Mouse (Mus musculus) embryonic fibroblast, embryonic 13.5 days (primary cell): ENCODE results near the gene 4933405O20Rik. TPM values are rescaled to one million over a fixed set of nuclear protein-coding genes. Genes with fewer than 3 reads are reported as not detected.

Experiments
- H3K27ac ChIP-seq: 2 replicates; pipeline ENCODE4 v1.5.1; 2012; ENCODE audit warnings: low read length, control low read depth, inconsistent platforms; ENCODE audit not compliant: insufficient read depth
- H3K4me1 ChIP-seq: 2 replicates; pipeline ENCODE4 v1.6.1; 2011; ENCODE audit warnings: low read length; ENCODE audit not compliant: control insufficient read depth, insufficient read depth
- H3K4me3 ChIP-seq: 2 replicates; pipeline ENCODE4 v1.5.1; 2011; ENCODE audit warnings: mild to moderate bottlenecking, control low read depth, low read length; ENCODE audit not compliant: insufficient read depth
- CTCF ChIP-seq: IDR thresholded peaks from 2 replicates; pipeline ENCODE4 v1.5.1; 2011; ENCODE audit warnings: mild to moderate bottlenecking, control low read depth, low read length, moderate library complexity, borderline replicate concordance; ENCODE audit not compliant: insufficient read depth
- POLR2A ChIP-seq: IDR thresholded peaks from 2 replicates; pipeline ENCODE4 v1.6.1; 2011; ENCODE audit warnings: low read depth, mild to moderate bottlenecking, control low read depth, low read length, moderate library complexity
- polyA plus RNA-seq: library from polyadenylated mRNA; stranded (reverse); fragments of >200 nt; gene quantifications from 2 replicates; pipeline ENCODE4 v1.2.4, GENCODE M21; 2011; ENCODE audit warnings: low read depth; ENCODE audit not compliant: missing spikeins, insufficient read length

Gene 4933405O20Rik
- polyA plus RNA-seq = not detected in 2 replicates

DNA sequence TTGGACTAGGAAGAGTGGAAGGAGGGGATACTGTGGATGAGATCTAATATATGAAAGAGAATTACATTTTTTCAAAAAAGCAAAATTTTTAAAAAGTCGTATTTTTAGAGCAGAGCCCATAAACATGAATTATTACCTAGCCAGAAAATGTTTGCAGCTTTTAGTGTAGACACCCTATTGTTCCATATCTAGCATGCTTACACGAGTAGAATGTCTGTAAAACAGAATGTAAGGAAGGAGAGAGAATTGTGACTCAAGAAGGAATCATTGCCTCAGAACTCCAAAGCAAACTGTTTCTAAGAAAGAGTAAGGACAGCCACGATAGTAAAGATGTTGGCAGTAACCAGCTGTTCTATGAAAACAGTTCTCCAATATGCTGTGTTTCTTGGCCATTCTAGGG, at the start of gene 4933405O20Rik:
Gene 4933405O20Rik, plus strand, starts transcription at position 301 of the 400 bp plus-strand sequence.
- Histone ChIP-seq H3K4me1 (peaks cover 2% of the 10 kb centered on the region; the same call in 1 of the 2 replicates), H3K27ac (no peak within 1 kb of the TSS), H3K4me3 (no peak within 1 kb of the TSS)
- TF ChIP-seq POLR2A (no peak), CTCF (no peak)

DNA sequence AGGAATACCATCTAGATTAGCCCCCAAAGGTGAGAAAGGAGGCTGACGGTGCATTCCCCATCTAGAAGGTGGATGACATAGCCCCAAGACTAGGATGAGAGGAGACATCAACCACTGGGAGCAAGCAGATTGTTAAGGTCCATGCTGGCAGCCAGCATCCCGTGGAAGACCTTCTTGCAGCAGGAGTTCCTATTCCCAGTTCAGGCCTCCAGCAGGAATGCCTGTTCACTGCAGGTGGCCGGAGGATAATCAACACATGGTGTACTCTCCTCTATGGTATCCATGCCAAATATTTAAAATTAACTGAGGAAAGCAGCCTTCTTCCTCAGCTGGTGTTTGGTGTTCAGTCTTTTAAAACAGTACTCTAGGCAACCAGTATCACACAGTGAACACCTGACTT, 49.4 kb upstream of the 4933405O20Rik start:
- Histone ChIP-seq H3K27ac (no peak overlapping the region), H3K4me1 (no peaks in the 10 kb centered on the region), H3K4me3 (no peak overlapping the region)
- TF ChIP-seq POLR2A = no peak
- no peak for TF ChIP-seq CTCF

DNA sequence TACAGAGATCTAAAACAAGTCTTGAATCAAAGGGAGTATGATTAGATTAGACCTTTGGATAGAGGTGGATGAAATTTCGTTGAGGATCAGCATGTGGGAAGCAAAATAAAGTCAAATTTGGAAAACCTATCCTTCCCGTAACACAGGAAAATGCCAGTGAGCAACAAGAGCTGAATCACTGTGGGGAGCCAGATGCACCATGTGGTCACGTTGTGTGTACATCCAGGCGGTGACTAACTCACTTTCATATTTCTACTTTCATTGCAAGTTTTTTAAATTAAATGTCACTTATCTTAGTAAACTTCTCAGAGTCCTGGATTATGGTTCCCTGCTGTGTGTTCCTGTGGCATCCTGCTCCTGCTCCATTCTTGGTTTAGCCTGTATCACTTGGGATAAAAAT, 47.6 kb upstream of the 4933405O20Rik start:
- H3K4me3 ChIP-seq = no peak overlapping the region
- no peak overlapping the region; the same call in 1 of the 2 replicates for H3K27ac ChIP-seq
- no peaks in the 10 kb centered on the region for H3K4me1 ChIP-seq
- TF ChIP-seq CTCF = no peak
- no peak for TF ChIP-seq POLR2A

DNA sequence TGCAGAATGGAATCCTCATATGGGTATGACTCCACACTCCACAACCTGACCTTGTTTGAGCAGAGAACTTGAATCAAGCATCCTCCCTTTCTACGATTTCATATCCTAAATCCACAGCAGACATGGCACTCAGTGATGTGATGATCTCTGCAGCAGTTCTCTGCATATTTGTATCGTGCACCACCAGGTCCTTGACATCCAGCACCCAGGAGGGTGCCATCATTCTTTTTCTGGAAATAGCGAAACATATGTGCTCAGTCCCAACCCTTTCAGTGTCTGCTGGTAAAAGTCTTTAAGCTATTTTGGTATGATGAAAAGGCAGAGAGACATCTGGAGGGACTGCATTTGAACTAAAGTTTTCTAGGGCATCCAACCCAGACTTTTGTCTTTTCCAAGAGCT, 36.3 kb upstream of the 4933405O20Rik start:
- Histone ChIP-seq H3K27ac (no peak overlapping the region), H3K4me3 (no peak overlapping the region), H3K4me1 (no peaks in the 10 kb centered on the region)
- TF ChIP-seq CTCF (no peak), POLR2A (no peak)

DNA sequence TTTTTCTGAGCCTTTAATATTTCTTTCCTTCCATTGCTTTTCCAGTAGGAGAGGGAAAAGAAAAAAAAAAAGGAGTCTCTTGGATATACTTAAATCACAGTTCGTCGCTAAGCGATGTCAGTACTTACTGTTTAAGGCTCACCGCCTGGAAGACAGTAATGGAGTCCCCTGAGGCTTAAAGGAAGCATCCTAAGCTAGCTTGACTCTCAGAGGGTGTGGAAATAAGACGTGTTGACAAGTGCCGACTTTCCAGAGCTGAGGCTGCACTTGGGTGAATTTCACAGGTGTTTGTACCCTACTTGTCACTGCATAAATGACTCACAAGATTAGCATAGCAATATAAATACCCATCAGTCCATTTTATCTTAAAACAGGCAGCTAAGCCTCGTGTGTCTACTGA, 25.1 kb upstream of the 4933405O20Rik start:
- TF ChIP-seq POLR2A (no peak), CTCF (no peak)
- Histone ChIP-seq H3K27ac (no peak overlapping the region), H3K4me1 (no peaks in the 10 kb centered on the region), H3K4me3 (no peak overlapping the region)

DNA sequence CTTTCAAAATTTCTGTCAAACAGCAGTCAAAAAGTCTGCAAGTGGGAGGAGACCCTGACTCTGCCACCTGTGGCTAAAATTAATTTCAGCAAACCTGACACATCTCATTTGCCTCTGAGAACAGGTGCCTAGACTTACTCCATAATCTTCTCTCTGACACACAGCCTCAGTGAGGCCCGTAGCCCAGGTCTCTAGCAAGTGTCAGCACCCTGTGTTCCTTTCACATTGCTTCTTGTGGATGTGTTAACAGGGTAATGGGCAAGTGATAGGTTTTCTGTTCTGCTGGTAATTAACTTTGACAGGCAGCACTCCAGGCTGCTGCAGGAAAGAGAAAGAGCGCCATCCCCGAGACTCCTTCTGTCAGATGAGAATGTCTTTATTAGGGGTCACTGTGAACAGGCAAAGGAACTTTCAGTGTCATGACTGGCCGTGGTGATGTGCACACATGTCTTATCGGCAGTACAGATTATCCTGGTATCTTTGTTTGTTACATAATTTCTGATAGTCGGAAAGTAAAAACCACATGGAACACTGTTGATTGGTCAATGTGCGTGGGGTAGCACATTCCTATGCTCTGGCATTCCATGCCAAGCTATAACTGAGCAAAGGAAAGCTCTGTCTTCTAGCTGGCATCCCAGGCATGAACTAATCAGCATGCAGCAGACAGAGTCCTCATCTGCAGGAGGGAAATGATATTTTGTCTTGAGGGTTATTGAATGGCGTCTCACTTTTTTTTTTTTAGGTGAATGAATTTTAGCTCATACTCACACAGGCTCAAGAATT, 10.2 kb upstream of the 4933405O20Rik start:
- TF ChIP-seq POLR2A (no peak), CTCF (no peak)
- no peaks in the 10 kb centered on the region for H3K4me1 ChIP-seq
- H3K4me3 ChIP-seq = no peak overlapping the region
- H3K27ac ChIP-seq = no peak overlapping the region

DNA sequence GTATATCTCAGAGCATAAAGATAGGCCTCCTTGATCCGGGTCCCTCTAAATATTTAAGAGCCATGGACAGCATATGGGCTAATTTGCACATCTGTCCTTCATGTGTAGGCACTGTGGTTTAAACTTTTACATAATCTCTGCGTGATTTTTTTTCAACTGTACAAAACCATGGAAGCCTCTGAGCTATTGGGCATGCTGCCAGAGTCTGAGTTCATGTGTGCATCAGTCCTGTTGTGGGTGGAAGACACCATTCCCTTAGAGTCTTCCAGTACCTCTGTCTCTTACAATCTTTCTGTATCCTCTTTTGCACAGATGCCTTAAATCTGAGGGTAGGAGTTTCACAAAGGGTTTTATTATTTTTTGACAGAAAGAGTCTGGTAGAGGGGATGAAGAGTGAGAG, 15.1 kb downstream of the 4933405O20Rik start:
- TF ChIP-seq POLR2A (no peak), CTCF (no peak)
- no peak overlapping the region for H3K4me3 ChIP-seq
- H3K4me1 ChIP-seq = no peaks in the 10 kb centered on the region; the same call in 1 of the 2 replicates
- no peak overlapping the region for H3K27ac ChIP-seq

DNA sequence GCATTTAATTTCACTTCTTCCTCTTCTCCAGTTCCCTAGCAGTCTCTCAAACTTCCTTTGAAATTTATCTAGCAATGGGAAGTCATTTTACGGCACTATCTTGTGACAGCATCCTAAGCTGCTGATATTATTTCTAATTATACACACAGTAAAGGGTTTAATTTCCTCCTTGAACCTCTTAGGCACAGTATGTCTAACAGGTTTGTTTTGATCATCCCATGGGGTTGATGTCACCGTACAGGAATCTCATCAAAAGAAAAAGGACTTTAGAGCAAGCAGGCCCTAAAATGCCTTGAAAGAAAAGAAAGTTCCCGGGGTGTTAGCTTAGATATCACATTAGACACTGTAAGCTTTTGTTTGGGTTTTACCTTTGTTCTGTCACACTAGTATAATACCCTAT, 30.2 kb downstream of the 4933405O20Rik start:
- no peaks in the 10 kb centered on the region for H3K4me1 ChIP-seq
- no peak overlapping the region for H3K27ac ChIP-seq
- TF ChIP-seq POLR2A (no peak), CTCF (no peak)
- no peak overlapping the region for H3K4me3 ChIP-seq

DNA sequence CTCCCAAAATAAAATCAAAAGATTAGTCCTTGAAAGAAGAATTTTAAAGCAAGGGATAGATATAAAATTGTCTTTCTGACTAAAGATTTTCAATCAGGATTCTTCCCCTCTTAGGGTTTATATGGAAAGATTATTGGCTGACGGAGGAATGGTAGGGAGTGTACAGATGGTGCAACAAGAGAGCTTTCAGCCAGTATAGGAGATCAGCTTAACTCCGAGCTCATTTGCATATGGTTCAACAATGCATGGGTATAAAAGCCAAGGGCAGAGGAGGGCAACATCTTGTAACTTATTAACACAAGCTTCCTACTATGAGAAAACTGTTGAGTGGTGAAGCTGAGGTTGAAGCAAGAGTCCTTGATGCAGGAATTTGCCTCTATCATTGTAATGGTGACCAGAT, 34.2 kb downstream of the 4933405O20Rik start:
- Histone ChIP-seq H3K4me3 (no peak overlapping the region), H3K4me1 (no peaks in the 10 kb centered on the region), H3K27ac (no peak overlapping the region)
- TF ChIP-seq POLR2A (no peak), CTCF (no peak)
